Mouse (Mus musculus): Measurements from ENCODE around the gene Clrn2. TPM values are rescaled to one million over a fixed set of nuclear protein-coding genes. Genes with fewer than 3 reads are reported as not detected.

Gene Clrn2
- total and polyA plus RNA-seq, 2 experiments from 2014 or later: 0.27 TPM; not detected in 1

GRCm38 (mm10) chr5:45477601-45478000 lies 24.1 kb downstream of the Clrn2 start:
- H3K9ac ChIP-seq (replicated peaks; ENCODE audit: low read length, poor library complexity, severe bottlenecking): no peak overlapping the region
- no peaks in the 10 kb centered on the region for H3K4me1 ChIP-seq (ENCODE audit: insufficient read depth, low read length)
- H3K4me2 ChIP-seq (ENCODE audit: low read depth, low read length, poor library complexity, severe bottlenecking): no peak overlapping the region
- ATAC-seq (ENCODE audit: low FRiP score) (no peak), DNase-seq (ENCODE audit: low spot score) (no peak)
- no peak overlapping the region for H3K4me3 ChIP-seq (ENCODE audit: low read depth, low read length)
- TF ChIP-seq CTCF (IDR thresholded peaks at IDR 0.05): no peak
- H3K9me3 ChIP-seq (ENCODE audit: low read length): no peaks in the 10 kb centered on the region
- no peaks in the 10 kb centered on the region for H3K36me3 ChIP-seq (ENCODE audit: insufficient read depth, low read length)
- H3K27me3 ChIP-seq (ENCODE audit: insufficient read depth, low read length): 0 out of 2 replicates have a peak, but pooled peaks cover 4% of the 10 kb centered on the region
- no peak overlapping the region for H3K27ac ChIP-seq (ENCODE audit: low read depth, low read length)
- WGBS: 85% methylated on average over 7 of the region's 7 CpGs

GRCm38 (mm10) chr5:45480066-45480465 lies 26.5 kb downstream of the Clrn2 start:
- no peak for DNase-seq (ENCODE audit: low spot score)
- no peak for TF ChIP-seq CTCF (IDR thresholded peaks at IDR 0.05)
- WGBS: 100% methylated on average over 1 of the region's 1 CpGs

GRCm38 (mm10) chr5:45481125-45481524 lies 27.6 kb downstream of the Clrn2 start:
- Histone ChIP-seq H3K27me3 (ENCODE audit: insufficient read depth, low read length) (0 out of 2 replicates have a peak, but pooled peaks cover 4% of the 10 kb centered on the region), H3K4me3 (ENCODE audit: low read depth, low read length) (no peak overlapping the region), H3K9me3 (ENCODE audit: low read length) (no peaks in the 10 kb centered on the region), H3K36me3 (ENCODE audit: insufficient read depth, low read length) (no peaks in the 10 kb centered on the region), H3K27ac (ENCODE audit: low read depth, low read length) (no peak overlapping the region), H3K9ac (replicated peaks; ENCODE audit: low read length, poor library complexity, severe bottlenecking) (no peak overlapping the region), H3K4me1 (ENCODE audit: insufficient read depth, low read length) (no peaks in the 10 kb centered on the region), H3K4me2 (ENCODE audit: low read depth, low read length, poor library complexity, severe bottlenecking) (no peak overlapping the region)
- ATAC-seq (ENCODE audit: low FRiP score) (no peak), DNase-seq (ENCODE audit: low spot score) (no peak)
- TF ChIP-seq CTCF (IDR thresholded peaks at IDR 0.05): no peak
- WGBS: 85% methylated on average over 2 of the region's 2 CpGs

More at GRCm38 (mm10) chr5:45480066-45480465, 26.5 kb downstream of the Clrn2 start:
- Histone ChIP-seq H3K27ac (ENCODE audit: low read depth, low read length) (no peak overlapping the region), H3K4me1 (ENCODE audit: insufficient read depth, low read length) (no peaks in the 10 kb centered on the region), H3K9ac (replicated peaks; ENCODE audit: low read length, poor library complexity, severe bottlenecking) (no peak overlapping the region), H3K27me3 (ENCODE audit: insufficient read depth, low read length) (0 out of 2 replicates have a peak, but pooled peaks cover 4% of the 10 kb centered on the region), H3K4me2 (ENCODE audit: low read depth, low read length, poor library complexity, severe bottlenecking) (no peak overlapping the region), H3K4me3 (ENCODE audit: low read depth, low read length) (no peak overlapping the region), H3K36me3 (ENCODE audit: insufficient read depth, low read length) (no peaks in the 10 kb centered on the region), H3K9me3 (ENCODE audit: low read length) (no peaks in the 10 kb centered on the region)
- no peak for ATAC-seq (ENCODE audit: low FRiP score)

- Histone ChIP-seq H3K27ac (ENCODE audit: low read depth, low read length) (no peak overlapping the region), H3K36me3 (ENCODE audit: insufficient read depth, low read length) (no peaks in the 10 kb centered on the region), H3K4me1 (ENCODE audit: insufficient read depth, low read length) (no peaks in the 10 kb centered on the region), H3K4me2 (ENCODE audit: low read depth, low read length, poor library complexity, severe bottlenecking) (no peak overlapping the region), H3K27me3 (ENCODE audit: insufficient read depth, low read length) (0 out of 2 replicates have a peak, but pooled peaks cover 3% of the 10 kb centered on the region), H3K9me3 (ENCODE audit: low read length) (no peaks in the 10 kb centered on the region), H3K9ac (replicated peaks; ENCODE audit: low read length, poor library complexity, severe bottlenecking) (no peak overlapping the region), H3K4me3 (ENCODE audit: low read depth, low read length) (no peak overlapping the region)
- DNase-seq (ENCODE audit: low spot score) (no peak), ATAC-seq (ENCODE audit: low FRiP score) (no peak)
- no peak for TF ChIP-seq CTCF (IDR thresholded peaks at IDR 0.05)
- 85% methylated on average over 3 of the region's 3 CpGs for WGBS
Measured at GRCm38 (mm10) chr5:45482607-45483006, 29.1 kb downstream of the Clrn2 start.

GRCm38 (mm10) chr5:45483654-45484053 lies 30.1 kb downstream of the Clrn2 start:
- H3K9ac ChIP-seq (replicated peaks; ENCODE audit: low read length, poor library complexity, severe bottlenecking): no peak overlapping the region
- H3K9me3 ChIP-seq (ENCODE audit: low read length): no peaks in the 10 kb centered on the region
- no peak for ATAC-seq (ENCODE audit: low FRiP score)
- no peak overlapping the region for H3K4me3 ChIP-seq (ENCODE audit: low read depth, low read length)
- TF ChIP-seq CTCF (IDR thresholded peaks at IDR 0.05): no peak
- H3K36me3 ChIP-seq (ENCODE audit: insufficient read depth, low read length): no peaks in the 10 kb centered on the region
- no peak overlapping the region for H3K27ac ChIP-seq (ENCODE audit: low read depth, low read length)
- H3K4me1 ChIP-seq (ENCODE audit: insufficient read depth, low read length): no peaks in the 10 kb centered on the region
- 81% methylated on average over 1 of the region's 1 CpGs for WGBS
- no peak for DNase-seq (ENCODE audit: low spot score)
- no peaks in the 10 kb centered on the region for H3K27me3 ChIP-seq (ENCODE audit: insufficient read depth, low read length)
- H3K4me2 ChIP-seq (ENCODE audit: low read depth, low read length, poor library complexity, severe bottlenecking): no peak overlapping the region

- TF ChIP-seq CTCF (IDR thresholded peaks at IDR 0.05): no peak
- Histone ChIP-seq H3K4me1 (ENCODE audit: insufficient read depth, low read length) (0 out of 2 replicates have a peak, but pooled peaks cover 3% of the 10 kb centered on the region), H3K27ac (ENCODE audit: low read depth, low read length) (no peak overlapping the region), H3K4me3 (ENCODE audit: low read depth, low read length) (no peak overlapping the region), H3K4me2 (ENCODE audit: low read depth, low read length, poor library complexity, severe bottlenecking) (no peak overlapping the region), H3K9me3 (ENCODE audit: low read length) (no peaks in the 10 kb centered on the region), H3K9ac (replicated peaks; ENCODE audit: low read length, poor library complexity, severe bottlenecking) (no peak overlapping the region), H3K36me3 (ENCODE audit: insufficient read depth, low read length) (no peaks in the 10 kb centered on the region), H3K27me3 (ENCODE audit: insufficient read depth, low read length) (no peaks in the 10 kb centered on the region)
- no peak for DNase-seq (ENCODE audit: low spot score)
- 39% methylated on average over 4 of the region's 4 CpGs for WGBS
- ATAC-seq (ENCODE audit: low FRiP score): no peak
Measured at GRCm38 (mm10) chr5:45491776-45492175, 38.2 kb downstream of the Clrn2 start.
